Mouse (Mus musculus) thymus, postnatal 25 days (tissue): ENCODE measurements around the gene Pacsin1.
A peak's percentile ranks its signal among the peaks of the same experiment; 100 is the strongest.

ENCODE experiments used
- DNase-seq: peaks from one replicate; pipeline ENCODE4 v3.0.0; 2022

Pacsin1 gene

DNA sequence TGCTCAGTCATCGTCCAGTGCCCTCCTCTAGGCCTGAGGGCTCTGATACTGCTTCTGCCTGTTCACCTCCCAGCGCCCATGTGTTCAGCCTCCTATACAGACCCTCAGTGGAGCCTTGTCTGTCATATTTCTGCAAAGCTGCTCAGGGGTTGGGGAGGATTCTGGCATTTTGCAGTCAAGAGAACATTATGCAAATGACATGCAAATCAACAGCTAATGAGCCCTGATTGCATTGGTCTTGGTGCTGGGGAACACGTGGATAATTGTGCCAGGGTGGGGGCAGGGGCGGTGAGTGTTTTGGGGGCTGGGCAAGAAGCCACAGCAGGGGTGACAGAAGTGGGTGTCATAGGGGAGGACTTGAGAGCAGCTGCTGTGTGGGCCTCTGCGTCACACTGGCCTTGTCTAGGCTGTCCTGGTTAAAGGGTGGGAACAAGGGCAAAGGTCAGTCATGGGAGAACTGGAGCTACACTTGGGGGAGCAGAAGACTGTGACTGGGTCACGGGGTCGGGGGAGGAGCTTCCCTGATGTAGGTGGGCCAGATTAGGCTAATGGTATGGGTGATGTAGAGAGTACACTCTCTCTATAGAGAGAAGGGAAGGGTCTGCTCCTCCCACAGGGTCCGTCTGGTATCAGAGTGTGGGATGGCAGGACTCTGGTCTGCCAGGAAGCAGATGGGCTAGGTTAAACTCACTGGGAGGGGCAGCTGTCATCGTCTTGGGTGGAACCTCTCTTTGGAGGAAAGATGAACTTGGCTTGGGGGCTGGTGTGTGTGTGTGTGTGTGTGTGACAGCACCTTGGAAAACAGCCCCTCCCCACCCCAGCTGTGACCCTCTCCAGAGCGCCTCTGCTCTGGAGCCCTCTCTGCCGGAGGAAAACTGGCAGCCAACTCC is 23.9 kb downstream of the Pacsin1 start:
- DNase-seq = no peak

DNA sequence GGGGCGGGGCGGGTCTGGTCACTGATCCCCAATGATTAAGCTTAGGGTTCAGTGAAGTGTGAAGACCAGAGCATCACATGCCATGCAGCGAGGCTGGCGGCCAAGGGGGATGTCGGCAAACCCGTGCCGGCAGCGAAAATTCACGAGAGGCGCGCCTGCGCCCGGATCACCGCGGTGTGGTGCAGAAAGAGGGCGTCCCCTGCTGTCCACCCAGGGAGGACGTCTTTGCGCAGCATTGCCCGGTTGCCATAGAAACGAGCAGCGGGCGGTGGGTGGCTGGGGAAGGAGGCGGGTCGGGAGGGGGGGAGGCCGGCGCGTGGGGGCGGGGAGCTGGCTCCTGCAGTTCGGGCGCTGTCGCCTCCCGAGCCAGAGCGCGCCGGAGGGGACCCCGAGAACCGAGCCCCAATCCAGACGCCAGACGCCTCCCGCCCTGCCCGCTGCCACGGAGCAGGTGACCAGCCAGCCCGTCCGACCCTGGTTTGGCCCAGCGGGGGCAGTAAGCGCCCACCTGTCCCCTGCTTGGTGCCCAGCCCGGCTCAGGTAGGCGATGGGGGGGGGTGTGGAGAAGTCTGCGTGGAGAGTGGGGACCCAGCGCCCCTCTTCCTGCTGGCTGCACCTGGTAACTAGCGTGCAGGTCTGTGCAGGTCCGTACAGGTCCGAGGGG is 29.7 kb downstream of the Pacsin1 start:
- DNase-seq = peak; percentile 41

DNA sequence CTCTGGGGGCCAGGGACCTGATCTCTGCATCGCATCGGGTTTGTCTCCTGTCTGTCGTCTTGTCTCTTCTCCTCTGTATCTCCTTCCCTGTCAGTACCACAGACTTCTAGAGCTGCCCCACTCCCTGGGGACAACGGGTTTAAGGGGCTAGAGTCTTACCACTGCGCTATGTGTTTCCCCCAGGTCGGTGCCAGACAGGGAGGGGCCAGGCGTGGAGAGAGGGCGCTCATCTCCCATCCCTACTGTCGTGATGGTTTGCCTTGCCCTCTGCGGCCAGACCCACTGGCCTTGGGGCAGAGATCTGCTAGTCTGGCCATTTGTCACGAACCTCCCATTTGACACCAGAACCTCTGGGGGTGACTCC is 30.2 kb downstream of the Pacsin1 start:
- DNase-seq = no peak

- no peak for DNase-seq
These were observed 31.1 kb downstream of the Pacsin1 start for GRCm38 (mm10) chr17:27686395-27686794.

- no peak for DNase-seq
These were observed 35.8 kb downstream of the Pacsin1 start for GRCm38 (mm10) chr17:27690993-27691693.

- DNase-seq = no peak
These were observed 44.4 kb downstream of the Pacsin1 start for GRCm38 (mm10) chr17:27699641-27700244.

DNA sequence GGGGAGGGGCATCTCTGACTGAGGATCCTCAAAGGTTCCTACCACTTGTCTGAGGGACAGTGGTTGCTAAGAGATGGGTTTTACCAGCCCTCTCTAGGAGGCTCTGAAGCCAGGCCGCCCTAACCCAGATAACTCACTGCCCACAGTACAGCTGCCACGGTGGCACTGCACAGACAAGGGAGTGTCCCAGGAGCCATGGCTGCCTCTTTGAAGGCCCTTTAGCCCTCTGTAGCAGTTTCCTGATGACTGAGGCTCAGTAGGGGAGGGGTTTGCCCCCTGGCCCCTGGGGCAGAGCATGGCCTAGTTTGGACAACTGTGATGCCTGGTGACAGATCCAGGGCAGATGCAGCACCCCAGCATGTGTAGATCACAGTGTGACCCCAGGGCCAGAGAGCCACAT is 45.5 kb downstream of the Pacsin1 start:
- no peak for DNase-seq

- no peak for DNase-seq
These were observed 46.5 kb downstream of the Pacsin1 start for GRCm38 (mm10) chr17:27701856-27702255.

- DNase-seq = peak; percentile 31
These were observed 47.2 kb downstream of the Pacsin1 start for GRCm38 (mm10) chr17:27702518-27702917.

DNA sequence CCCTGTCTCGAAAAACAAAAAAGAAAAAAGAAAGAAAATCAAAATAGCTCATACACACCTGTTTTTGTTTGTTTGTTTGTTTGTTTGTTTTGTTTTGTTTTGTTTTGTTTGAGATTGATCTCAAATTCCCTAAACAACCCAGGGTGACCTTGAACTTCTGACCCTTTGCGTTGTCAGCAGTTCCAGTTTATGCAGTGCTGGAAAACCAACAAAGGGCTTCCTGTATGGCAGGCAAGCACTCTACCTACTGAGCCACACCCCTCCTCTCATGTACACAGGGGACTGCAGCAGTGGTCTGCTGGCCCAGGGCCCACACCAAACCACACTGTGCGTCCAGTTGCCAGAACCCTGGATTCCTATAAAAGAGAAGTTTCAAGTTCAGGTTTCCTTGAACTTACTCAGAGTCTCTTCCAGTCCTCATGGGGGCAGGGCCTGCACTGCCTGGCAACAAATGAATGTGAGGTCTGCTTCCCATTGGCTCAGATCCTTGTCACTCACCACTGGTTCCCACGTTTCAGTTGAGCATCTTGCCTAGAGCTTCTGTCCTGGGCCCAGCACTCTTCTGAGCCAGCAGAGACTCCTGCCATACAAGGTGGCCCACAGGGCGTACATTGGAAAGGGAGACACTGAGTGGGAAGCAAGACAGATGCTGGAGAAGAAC is 48.8 kb downstream of the Pacsin1 start:
- DNase-seq = no peak

- no peak for DNase-seq
These were observed 50.4 kb downstream of the Pacsin1 start for GRCm38 (mm10) chr17:27705661-27706060.

- peak; percentile 46 for DNase-seq
These were observed 52.8 kb downstream of the Pacsin1 start for GRCm38 (mm10) chr17:27707954-27708661.

GRCm38 (mm10) chr17:27709650-27710049 is 54.3 kb downstream of the Pacsin1 start:
- DNase-seq = no peak

GRCm38 (mm10) chr17:27712832-27713231 is 57.5 kb downstream of the Pacsin1 start:
- DNase-seq = no peak

DNA sequence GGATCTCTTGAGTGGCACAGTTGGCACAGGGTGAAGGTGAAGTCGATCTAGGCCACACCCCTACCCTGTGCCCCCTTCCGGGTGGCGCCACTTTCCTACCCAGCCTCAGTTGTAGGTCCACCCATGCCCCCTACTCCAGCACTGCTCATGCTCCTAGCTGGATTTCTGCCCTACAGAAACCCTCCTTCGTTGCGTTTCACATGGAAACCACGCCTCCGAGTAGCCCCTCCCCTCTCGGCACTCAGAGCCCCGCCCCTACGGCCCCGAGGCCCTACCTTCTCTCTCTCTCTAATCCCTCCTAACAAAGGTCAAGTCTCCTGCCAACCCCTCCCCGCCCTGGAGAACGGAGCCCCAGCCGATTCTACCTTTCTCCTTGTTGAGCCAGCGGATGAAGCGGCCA is 61.5 kb downstream of the Pacsin1 start:
- DNase-seq = no peak

DNA sequence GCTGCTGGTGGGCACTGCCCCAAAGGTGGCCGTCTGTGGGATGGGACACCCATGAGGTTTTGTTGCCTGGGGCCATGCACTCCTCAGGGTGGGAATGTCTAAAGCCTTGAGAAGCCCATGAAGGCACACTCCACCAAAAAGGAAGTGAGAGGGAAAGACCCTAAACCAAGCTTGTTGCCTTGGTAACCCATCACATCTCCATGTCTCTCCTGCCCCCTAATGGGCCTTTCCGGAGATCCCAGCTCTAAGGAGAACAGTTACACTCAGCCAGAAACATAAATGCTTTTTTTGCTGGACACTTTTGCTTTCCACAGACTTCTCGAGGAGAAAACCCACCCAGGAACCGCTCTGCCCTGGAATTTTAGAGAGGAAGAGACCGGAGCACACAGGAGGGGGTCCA is 62.9 kb downstream of the Pacsin1 start:
- DNase-seq = no peak

- no peak for DNase-seq
These were observed 64.4 kb downstream of the Pacsin1 start for GRCm38 (mm10) chr17:27719663-27720062.

- no peak for DNase-seq
These were observed 65.0 kb downstream of the Pacsin1 start for GRCm38 (mm10) chr17:27720326-27720725.

- no peak for DNase-seq
These were observed 65.9 kb downstream of the Pacsin1 start for GRCm38 (mm10) chr17:27721125-27721664.

- DNase-seq = no peak
These were observed 69.0 kb downstream of the Pacsin1 start for GRCm38 (mm10) chr17:27724327-27724726.

DNA sequence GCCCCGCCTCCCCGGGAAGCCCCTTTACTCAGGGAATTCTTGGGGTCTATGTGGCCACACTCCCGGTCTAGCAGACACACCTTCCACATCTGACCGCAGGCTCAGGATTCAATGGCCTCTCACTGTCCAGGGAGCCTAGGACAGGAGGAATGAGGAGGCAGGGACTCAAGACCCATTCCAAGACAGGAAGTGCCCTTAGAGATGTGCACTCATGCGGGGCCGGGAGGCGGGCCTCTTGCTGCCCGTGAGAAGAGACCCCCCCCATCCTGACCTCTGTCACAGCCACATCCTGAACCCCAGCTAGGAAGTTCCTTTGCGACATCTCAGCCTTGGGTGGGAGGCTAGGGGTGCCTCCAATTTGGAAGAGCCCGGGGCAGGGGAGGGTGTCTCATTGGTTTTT is 69.7 kb downstream of the Pacsin1 start:
- DNase-seq = no peak

DNA sequence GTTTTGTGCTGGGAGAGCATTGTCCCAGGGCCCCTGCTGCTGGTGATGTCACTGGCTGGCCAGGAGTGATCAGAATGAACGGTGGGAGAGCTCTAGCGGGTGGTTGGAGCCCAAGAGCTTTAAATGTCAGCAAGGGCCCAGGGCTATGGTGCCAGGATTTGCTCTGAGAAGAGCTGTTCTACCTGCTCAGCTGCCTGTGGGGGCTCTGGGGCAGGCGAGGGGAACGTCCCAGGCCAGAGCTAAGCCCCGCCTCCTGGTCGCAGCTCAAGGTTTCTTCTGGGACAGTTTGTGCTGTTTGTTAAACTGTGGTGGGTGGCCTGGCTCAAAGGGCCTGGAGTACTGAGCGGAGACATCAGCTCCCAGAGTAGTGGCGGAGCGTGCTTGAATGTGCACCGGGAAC is 70.1 kb downstream of the Pacsin1 start:
- DNase-seq = no peak
